Mouse (Mus musculus): ENCODE data around the gene Brpf1. TPM values are rescaled to one million over a fixed set of nuclear protein-coding genes. Genes with fewer than 3 reads are reported as not detected.

The Brpf1 gene
- total and polyA plus RNA-seq, 2 experiments from 2014 or later = 12.3 to 34.4 TPM

DNA sequence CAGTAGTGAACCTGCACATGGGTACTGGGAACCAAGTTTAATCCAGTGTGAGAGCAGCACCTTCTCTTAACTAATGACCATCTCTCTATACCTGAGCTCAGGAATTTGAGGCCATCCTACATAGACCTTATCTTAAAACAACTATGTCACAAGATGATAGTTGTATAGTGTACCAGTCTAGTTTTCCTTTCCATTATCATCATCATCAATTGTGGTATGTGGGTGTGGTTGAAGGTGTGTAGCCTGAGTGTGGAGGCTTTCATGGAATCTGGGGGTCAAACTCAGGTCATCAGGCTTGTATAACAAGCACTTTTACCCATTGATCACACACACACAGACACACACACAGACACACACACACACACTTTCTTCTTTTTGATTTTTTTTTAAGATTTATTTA lies 43.6 kb downstream of the Brpf1 start:
- H3K4me1 ChIP-seq (ENCODE audit: insufficient read depth, low read length) = no peaks in the 10 kb centered on the region
- TF ChIP-seq CTCF (IDR thresholded peaks at IDR 0.05; ENCODE audit: low read depth) = no peak
- ATAC-seq = no peak
- H3K9ac ChIP-seq (replicated peaks; ENCODE audit: low read length) = no peak overlapping the region
- no peak for DNase-seq (ENCODE audit: low spot score)
- no peak overlapping the region for H3K4me2 ChIP-seq (ENCODE audit: low read depth, low read length)
- no peak overlapping the region for H3K27ac ChIP-seq
- no peaks in the 10 kb centered on the region for H3K27me3 ChIP-seq (ENCODE audit: insufficient read depth, low read length)
- no peaks in the 10 kb centered on the region for H3K36me3 ChIP-seq (ENCODE audit: insufficient read depth, low read length)
- H3K4me3 ChIP-seq (ENCODE audit: low read length) = no peak overlapping the region
- H3K9me3 ChIP-seq (ENCODE audit: low read length) = no peaks in the 10 kb centered on the region

- ATAC-seq = no peak
- no peak for DNase-seq (ENCODE audit: low spot score)
- no peak overlapping the region for H3K4me3 ChIP-seq (ENCODE audit: low read length)
- no peaks in the 10 kb centered on the region for H3K4me1 ChIP-seq (ENCODE audit: insufficient read depth, low read length)
- no peak overlapping the region for H3K27ac ChIP-seq
- no peaks in the 10 kb centered on the region for H3K36me3 ChIP-seq (ENCODE audit: insufficient read depth, low read length)
- H3K9ac ChIP-seq (replicated peaks; ENCODE audit: low read length) = no peak overlapping the region
- 89% methylated on average over 1 of the region's 1 CpGs for WGBS
- no peaks in the 10 kb centered on the region for H3K9me3 ChIP-seq (ENCODE audit: low read length)
- no peak for TF ChIP-seq CTCF (IDR thresholded peaks at IDR 0.05; ENCODE audit: low read depth)
- no peaks in the 10 kb centered on the region for H3K27me3 ChIP-seq (ENCODE audit: insufficient read depth, low read length)
- no peak overlapping the region for H3K4me2 ChIP-seq (ENCODE audit: low read depth, low read length)
Measured at GRCm38 (mm10) chr6:113351161-113351560, 44.2 kb downstream of the Brpf1 start.

DNA sequence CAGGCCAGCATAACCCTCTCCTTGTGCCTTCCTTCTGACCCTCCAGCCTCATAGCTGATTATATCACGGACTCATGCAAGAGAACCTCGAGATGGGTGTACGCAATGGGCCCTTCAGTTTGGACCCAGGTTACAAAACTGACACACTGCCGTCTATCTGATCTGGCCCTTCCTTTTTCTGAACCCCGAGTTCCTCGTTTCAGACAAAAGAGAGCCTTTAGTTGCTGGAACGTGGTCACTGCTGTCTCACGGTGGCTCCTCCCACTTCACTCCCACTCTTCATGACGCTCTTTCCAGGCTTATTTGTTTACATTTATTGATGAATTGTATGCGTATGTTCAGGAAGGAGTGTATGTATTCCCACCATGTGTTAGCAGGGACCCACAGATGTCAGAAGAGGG lies 44.7 kb downstream of the Brpf1 start:
- no peak for ATAC-seq
- no peak for TF ChIP-seq CTCF (IDR thresholded peaks at IDR 0.05; ENCODE audit: low read depth)
- no peak for DNase-seq (ENCODE audit: low spot score)
- H3K27me3 ChIP-seq (ENCODE audit: insufficient read depth, low read length) = no peaks in the 10 kb centered on the region
- H3K36me3 ChIP-seq (ENCODE audit: insufficient read depth, low read length) = no peaks in the 10 kb centered on the region
- no peak overlapping the region for H3K4me3 ChIP-seq (ENCODE audit: low read length)
- no peaks in the 10 kb centered on the region for H3K4me1 ChIP-seq (ENCODE audit: insufficient read depth, low read length)
- 59% methylated on average over 10 of the region's 10 CpGs for WGBS
- no peak overlapping the region for H3K4me2 ChIP-seq (ENCODE audit: low read depth, low read length)
- H3K9me3 ChIP-seq (ENCODE audit: low read length) = no peaks in the 10 kb centered on the region
- no peak overlapping the region for H3K27ac ChIP-seq
- H3K9ac ChIP-seq (replicated peaks; ENCODE audit: low read length) = no peak overlapping the region

DNA sequence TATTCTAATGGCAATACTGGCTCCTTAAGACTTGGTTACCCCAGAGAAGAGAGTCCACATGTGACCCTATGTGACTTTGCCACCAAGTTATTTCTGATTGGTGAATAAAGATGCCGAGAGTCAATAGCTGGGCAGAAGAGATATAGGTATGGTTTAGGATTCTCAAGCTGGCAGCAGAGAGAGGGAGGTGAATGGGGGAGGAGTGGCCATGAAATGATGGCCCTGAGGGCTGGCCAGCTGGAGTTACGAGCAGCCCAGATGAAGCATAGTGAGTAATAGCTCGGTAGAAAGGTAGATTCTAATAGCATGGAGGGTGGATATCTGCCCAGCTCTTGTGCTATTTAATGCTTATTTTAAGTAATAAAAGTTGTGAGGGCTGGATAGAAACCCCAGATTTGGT lies 45.9 kb downstream of the Brpf1 start:
- DNase-seq (ENCODE audit: low spot score) (no peak), ATAC-seq (no peak)
- 66% methylated on average over 3 of the region's 3 CpGs for WGBS
- Histone ChIP-seq H3K4me2 (ENCODE audit: low read depth, low read length) (no peak overlapping the region), H3K4me1 (ENCODE audit: insufficient read depth, low read length) (no peaks in the 10 kb centered on the region), H3K27me3 (ENCODE audit: insufficient read depth, low read length) (no peaks in the 10 kb centered on the region), H3K36me3 (ENCODE audit: insufficient read depth, low read length) (no peaks in the 10 kb centered on the region), H3K4me3 (ENCODE audit: low read length) (no peak overlapping the region), H3K27ac (no peak overlapping the region), H3K9ac (replicated peaks; ENCODE audit: low read length) (no peak overlapping the region), H3K9me3 (ENCODE audit: low read length) (no peaks in the 10 kb centered on the region)
- no peak for TF ChIP-seq CTCF (IDR thresholded peaks at IDR 0.05; ENCODE audit: low read depth)

GRCm38 (mm10) chr6:113353696-113354095 lies 46.8 kb downstream of the Brpf1 start:
- Histone ChIP-seq H3K9ac (replicated peaks; ENCODE audit: low read length) (no peak overlapping the region), H3K27me3 (ENCODE audit: insufficient read depth, low read length) (no peaks in the 10 kb centered on the region), H3K27ac (no peak overlapping the region), H3K4me3 (ENCODE audit: low read length) (no peak overlapping the region), H3K4me2 (ENCODE audit: low read depth, low read length) (no peak overlapping the region), H3K36me3 (ENCODE audit: insufficient read depth, low read length) (no peaks in the 10 kb centered on the region), H3K4me1 (ENCODE audit: insufficient read depth, low read length) (no peaks in the 10 kb centered on the region), H3K9me3 (ENCODE audit: low read length) (no peaks in the 10 kb centered on the region)
- TF ChIP-seq CTCF (IDR thresholded peaks at IDR 0.05; ENCODE audit: low read depth) = no peak
- 68% methylated on average over 3 of the region's 3 CpGs for WGBS
- no peak for ATAC-seq
- DNase-seq (ENCODE audit: low spot score) = no peak

DNA sequence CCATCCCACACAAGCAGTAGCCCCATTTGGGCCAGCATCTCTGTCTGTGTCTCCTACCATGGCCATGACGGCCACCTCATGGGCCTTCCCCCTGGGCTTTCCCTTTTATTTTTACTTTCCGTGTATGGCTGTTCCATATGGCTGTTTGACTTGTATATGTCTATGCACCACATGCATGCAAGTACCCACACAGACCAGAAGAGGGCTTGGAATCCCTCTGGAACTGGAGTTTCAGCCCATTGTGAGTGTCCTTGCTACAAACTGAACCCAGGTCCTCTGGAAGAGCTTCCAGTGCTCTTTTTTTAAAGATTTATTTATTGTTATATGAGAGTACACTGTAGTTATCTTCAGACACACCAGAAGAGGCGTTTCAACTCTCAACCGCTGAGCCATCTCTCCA lies 54.5 kb downstream of the Brpf1 start:
- no peak overlapping the region for H3K27ac ChIP-seq
- no peak overlapping the region for H3K4me3 ChIP-seq (ENCODE audit: low read length)
- H3K36me3 ChIP-seq (ENCODE audit: insufficient read depth, low read length) = no peaks in the 10 kb centered on the region
- no peak for ATAC-seq
- TF ChIP-seq CTCF (IDR thresholded peaks at IDR 0.05; ENCODE audit: low read depth) = peak; percentile 26; the same call in 1 of the 2 replicates
- no peak overlapping the region for H3K9ac ChIP-seq (replicated peaks; ENCODE audit: low read length)
- no peak for DNase-seq (ENCODE audit: low spot score)
- no peak overlapping the region for H3K4me2 ChIP-seq (ENCODE audit: low read depth, low read length)
- no peaks in the 10 kb centered on the region for H3K9me3 ChIP-seq (ENCODE audit: low read length)
- WGBS = 76% methylated on average over 4 of the region's 4 CpGs
- no peaks in the 10 kb centered on the region for H3K4me1 ChIP-seq (ENCODE audit: insufficient read depth, low read length)
- no peaks in the 10 kb centered on the region for H3K27me3 ChIP-seq (ENCODE audit: insufficient read depth, low read length)

- Histone ChIP-seq H3K9me3 (ENCODE audit: low read length) (no peaks in the 10 kb centered on the region), H3K4me2 (ENCODE audit: low read depth, low read length) (no peak overlapping the region), H3K27ac (no peak overlapping the region), H3K27me3 (ENCODE audit: insufficient read depth, low read length) (no peaks in the 10 kb centered on the region), H3K4me1 (ENCODE audit: insufficient read depth, low read length) (no peaks in the 10 kb centered on the region), H3K36me3 (ENCODE audit: insufficient read depth, low read length) (peaks cover 6% of the 10 kb centered on the region; the same call in 1 of the 2 replicates), H3K9ac (replicated peaks; ENCODE audit: low read length) (no peak overlapping the region), H3K4me3 (ENCODE audit: low read length) (no peak overlapping the region)
- no peak for TF ChIP-seq CTCF (IDR thresholded peaks at IDR 0.05; ENCODE audit: low read depth)
- ATAC-seq (no peak), DNase-seq (ENCODE audit: low spot score) (no peak)
- WGBS = 89% methylated on average over 1 of the region's 1 CpGs
Measured at GRCm38 (mm10) chr6:113362241-113362640, 55.3 kb downstream of the Brpf1 start.
